8 mouse cellular contexts compared by ENCODE assay signal in the genomic region with DNA sequence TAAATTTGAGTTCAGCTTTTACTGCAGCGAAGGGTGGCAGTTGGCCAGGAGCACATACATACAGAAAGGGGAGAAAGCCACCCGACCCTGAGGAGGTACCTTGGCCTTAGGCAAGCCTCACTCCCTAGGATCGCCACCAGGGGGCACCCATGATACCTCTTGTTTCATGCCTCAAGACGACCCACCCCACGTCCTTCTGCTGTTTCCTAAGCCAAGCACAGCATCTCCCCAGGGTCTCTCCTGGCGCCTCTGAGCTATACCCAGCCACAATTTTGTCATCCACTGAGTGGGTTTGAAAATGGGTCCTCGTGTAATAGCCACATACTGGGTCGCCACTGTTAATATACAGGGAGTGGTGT. TPM values are rescaled to one million over a fixed set of nuclear protein-coding genes. Genes with fewer than 3 reads are reported as not detected.
DNase-seq lines count a peak whose midpoint lies in the region; ATAC-seq and TF ChIP-seq lines count a peak whose summit lies in the region.

No protein-coding gene starts in this region.

- peaks cover 51% of the 10 kb centered on the region for H3K4me1 ChIP-seq in cerebellum, adult 2 months (ENCODE audit: control insufficient read depth, insufficient read depth, low read length)
- no peaks in the 10 kb centered on the region for H3K4me1 ChIP-seq in hindbrain, embryonic 16.5 days (ENCODE audit: control insufficient read depth, insufficient read depth, low read depth, low read length)

- CTCF ChIA-PET in Patski (lab: Charles Lee) = interaction anchor here (0.6 to 3.0 kb wide), 10 partner anchors 10 to 68 kb away, joined by 3 to 15 read pairs (median 4); partner anchors contain the start of gene Cdc42bpg

- POLR2A ChIA-PET in Patski (lab: Charles Lee) = no interaction called here

- H3K4me2 ChIP-seq in hindbrain, embryonic 16.5 days (ENCODE audit: low read length) = no peak overlapping the region

- no peaks in the 10 kb centered on the region for H3K9me3 ChIP-seq in hindbrain, embryonic 16.5 days (ENCODE audit: control insufficient read depth, low read length)

- no peaks in the 10 kb centered on the region for H3K36me3 ChIP-seq in hindbrain, embryonic 16.5 days (ENCODE audit: control insufficient read depth, insufficient read depth, low read length)

- no peak overlapping the region for H3K9ac ChIP-seq in hindbrain, embryonic 16.5 days (ENCODE audit: low read depth, low read length)

- in situ Hi-C loops in Patski (cut with MboI; ENCODE audit: low pct_unique_long_range_greater_than_20kb) = no loop called here

- no peak for TF ChIP-seq POLR2A in cerebellum, adult 2 months (IDR thresholded peaks at IDR 0.05; ENCODE audit: borderline replicate concordance, insufficient read depth, low read length)

- no peak overlapping the region for H3K4me3 ChIP-seq in cerebellum, adult 2 months (replicated peaks; ENCODE audit: insufficient read depth, low read depth, low read length)
- no peak overlapping the region for H3K4me3 ChIP-seq in hindbrain, embryonic 16.5 days (ENCODE audit: low read length)

- peak overlapping the region; percentile 88 for H3K27ac ChIP-seq in cerebellum, adult 2 months (ENCODE audit: insufficient read depth, low read length)
- no peak overlapping the region for H3K27ac ChIP-seq in hindbrain, embryonic 16.5 days (ENCODE audit: low read depth, low read length)

- peak; percentile 31 for DNase-seq in Patski (ENCODE audit: low read depth, low spot score)
- DNase-seq in cerebellum, adult 2 months = peak; percentile 84 to 88
- DNase-seq in frontal cortex, postnatal 25 days (ENCODE audit: low spot score in 2 of 2) = peak; percentile 80 to 81
- peak; percentile 68 for DNase-seq in left cerebral cortex, adult 11 months (ENCODE audit: low spot score)
- DNase-seq in lung, postnatal 4 days = peak; percentile 86 to 90
- DNase-seq in right cerebral cortex, postnatal 10 days (ENCODE audit: low spot score in 2 of 2) = peak; percentile 84 to 88
- peak; percentile 59 for DNase-seq in urinary bladder, postnatal 10 days (ENCODE audit: low spot score)

- peak; percentile 48 for ATAC-seq in Patski
- peak; percentile 78; the same call in 1 of the 2 replicates for ATAC-seq in hindbrain, embryonic 16.5 days

- 4% methylated on average over 8 of the region's 8 CpGs for WGBS in cerebellum, adult 2 months
- 13% methylated on average over 8 of the region's 8 CpGs for WGBS in hindbrain, embryonic 16.5 days

- H3K27me3 ChIP-seq in Patski = no peaks in the 10 kb centered on the region
- no peaks in the 10 kb centered on the region for H3K27me3 ChIP-seq in cerebellum, adult 2 months (ENCODE audit: control insufficient read depth, insufficient read depth, low read length)
- no peaks in the 10 kb centered on the region for H3K27me3 ChIP-seq in hindbrain, embryonic 16.5 days (replicated peaks; ENCODE audit: control insufficient read depth, insufficient read depth, low read length)

- TF ChIP-seq CTCF in Patski (IDR thresholded peaks at IDR 0.05) = no peak
- peak; percentile 90 for TF ChIP-seq CTCF in cerebellum, adult 2 months (IDR thresholded peaks at IDR 0.05; ENCODE audit: borderline replicate concordance, insufficient read depth, low read depth, low read length)

RNA-seq across cellular contexts. Expression of gene Ehd1, which starts 8.4 kb away (rescaled TPM):
- polyA plus RNA-seq in Patski (2021) = 88.7 TPM
- polyA plus RNA-seq in cerebellum, adult 2 months (2012; rRNA removed) = 168 and 220 TPM in 2 replicates
- polyA plus RNA-seq in hindbrain, embryonic 16.5 days (2015; fragmentation: Nextera tagmentation; extraction: Ambion mirVana) = 105 and 113 TPM in 2 replicates

RNA-seq across cellular contexts. Expression of gene Atg2a, which starts 26.7 kb away (rescaled TPM):
- 32.5 TPM for polyA plus RNA-seq in Patski (2021)
- 40.8 and 41.1 TPM in 2 replicates for polyA plus RNA-seq in cerebellum, adult 2 months (2012; rRNA removed)
- 11.7 and 16.7 TPM in 2 replicates for polyA plus RNA-seq in hindbrain, embryonic 16.5 days (2015; fragmentation: Nextera tagmentation; extraction: Ambion mirVana)

RNA-seq across cellular contexts. Expression of gene Ppp2r5b, which starts 32.5 kb away (rescaled TPM):
- polyA plus RNA-seq in Patski (2021) = 172 TPM
- polyA plus RNA-seq in cerebellum, adult 2 months (2012; rRNA removed) = 243 and 258 TPM in 2 replicates
- polyA plus RNA-seq in hindbrain, embryonic 16.5 days (2015; fragmentation: Nextera tagmentation; extraction: Ambion mirVana) = 161 and 167 TPM in 2 replicates

RNA-seq across cellular contexts. Expression of gene Cdc42bpg, which starts 38.1 kb away (rescaled TPM):
- 41.2 TPM for polyA plus RNA-seq in Patski (2021)
- polyA plus RNA-seq in cerebellum, adult 2 months (2012; rRNA removed) = 33.1 and 36.5 TPM in 2 replicates
- polyA plus RNA-seq in hindbrain, embryonic 16.5 days (2015; fragmentation: Nextera tagmentation; extraction: Ambion mirVana) = 0.26 and 0.31 TPM in 2 replicates

RNA-seq across cellular contexts. Expression of gene Gpha2, which starts 42.0 kb away (rescaled TPM):
- polyA plus RNA-seq in Patski (2021) = 0.26 TPM
- 0.21 TPM in 1 of 2 replicates, not detected in the other for polyA plus RNA-seq in cerebellum, adult 2 months (2012; rRNA removed)
- polyA plus RNA-seq in hindbrain, embryonic 16.5 days (2015; fragmentation: Nextera tagmentation; extraction: Ambion mirVana) = not detected in 2 replicates

Comparison
In these comparisons a context has a peak if more than half of its experiments do, and no peak if none do; other contexts are left out.
1. DNase-seq: peak in every context shown above with its lines; median percentile 88 in lung, postnatal 4 days; 86 in cerebellum, adult 2 months; 86 in right cerebral cortex, postnatal 10 days; 80 in frontal cortex, postnatal 25 days; 68 in left cerebral cortex, adult 11 months; 59 in urinary bladder, postnatal 10 days; 31 in Patski.